Mouse (Mus musculus) left cerebral cortex, postnatal 25 days (tissue): ENCODE results near the gene Tmem179b. TPM values are rescaled to one million over a fixed set of nuclear protein-coding genes. Genes with fewer than 3 reads are reported as not detected.

Experiments
- DNase-seq, 2 experiments: peaks; one replicate each; pipeline ENCODE4 v3.0.0; 2022; ENCODE audit warnings: low spot score in 2 of 2, mixed read lengths in 1 of 2
- intact Hi-C: fragments of 180-260 bp; cut with DNase I; formaldehyde crosslinking; loops from one replicate; pipeline ENCODE4 v1.15.1; 2025
- total RNA-seq, 2 experiments: library from RNA; stranded (reverse); gene quantifications; 2 replicates each; pipeline ENCODE4 v1.2.3; 2021

The Tmem179b gene
- total RNA-seq, 2 experiments from 2014 or later, result 10.6 to 10.9 TPM

- intact Hi-C loops, result no loop called here
- peak in 1 of 2 experiments; percentile 60 for DNase-seq
Measured at GRCm38 (mm10) chr19:8789171-8789570, 14.9 kb upstream of the Tmem179b start.

GRCm38 (mm10) chr19:8788521-8788920 is 14.3 kb upstream of the Tmem179b start:
- no peak for DNase-seq
- intact Hi-C loops, result no loop called here

GRCm38 (mm10) chr19:8786008-8786781 is 11.9 kb upstream of the Tmem179b start, which contains the start of gene Taf6l:
Taf6l (minus strand) TSS chr19:8786417.
- intact Hi-C loops, result no loop called here
- peak; percentile 93 to 98 for DNase-seq

- intact Hi-C loops, result no loop called here
- peak in 1 of 2 experiments; percentile 18 for DNase-seq
Measured at GRCm38 (mm10) chr19:8774951-8775421, 719 bp upstream of the Tmem179b start.

- no peak for DNase-seq
- intact Hi-C loops, result no loop called here
Measured at GRCm38 (mm10) chr19:8773409-8773808, 858 bp downstream of the Tmem179b start.

- no peak for DNase-seq
- intact Hi-C loops, result no loop called here
Measured at GRCm38 (mm10) chr19:8772996-8773395, 1.3 kb downstream of the Tmem179b start.

- peak; percentile 81 to 85 for DNase-seq
- intact Hi-C loops, result no loop called here
Measured at GRCm38 (mm10) chr19:8770567-8771270, 3.5 kb downstream of the Tmem179b start, which contains the start of gene Tmem223. Tmem223 (plus strand) TSS chr19:8770996.

GRCm38 (mm10) chr19:8765562-8765961 is 8.7 kb downstream of the Tmem179b start:
- intact Hi-C loops, result no loop called here

GRCm38 (mm10) chr19:8763276-8763675 is 11.0 kb downstream of the Tmem179b start:
- DNase-seq, result no peak
- intact Hi-C loops, result no loop called here

More at GRCm38 (mm10) chr19:8765562-8765961, 8.7 kb downstream of the Tmem179b start:
- no peak for DNase-seq

GRCm38 (mm10) chr19:8760757-8761156 is 13.5 kb downstream of the Tmem179b start:
- intact Hi-C loops, result no loop called here

GRCm38 (mm10) chr19:8758899-8759298 is 15.4 kb downstream of the Tmem179b start:
- intact Hi-C loops, result loop anchor here (5.0 kb wide), 2 partner anchors 58 to 78 kb away; partner anchors contain the start of genes Bscl2, Gng3 and Ttc9c
- DNase-seq, result no peak

More at GRCm38 (mm10) chr19:8760757-8761156, 13.5 kb downstream of the Tmem179b start:
- DNase-seq, result no peak

- no peak for DNase-seq
- intact Hi-C loops, result loop anchor here (5.0 kb wide), 2 partner anchors 60 to 80 kb away; partner anchors contain the start of genes Bscl2, Gng3 and Ttc9c
Measured at GRCm38 (mm10) chr19:8757471-8757998, 16.7 kb downstream of the Tmem179b start.

GRCm38 (mm10) chr19:8756635-8757387 is 17.5 kb downstream of the Tmem179b start, which contains the start of gene Nxf1:
Nxf1 (plus strand) TSS chr19:8757073.
- intact Hi-C loops, result loop anchor here (5.0 kb wide), 2 partner anchors 60 to 80 kb away; partner anchors contain the start of genes Bscl2, Gng3 and Ttc9c
- DNase-seq, result peak; percentile 94 to 95

GRCm38 (mm10) chr19:8755652-8756051 is 18.6 kb downstream of the Tmem179b start:
- no peak for DNase-seq
- intact Hi-C loops, result loop anchor here (5.0 kb wide), 2 partner anchors 62 to 82 kb away; partner anchors contain the start of genes Bscl2, Gng3 and Ttc9c

- intact Hi-C loops, result no loop called here
- no peak for DNase-seq
Measured at GRCm38 (mm10) chr19:8747368-8747767, 26.9 kb downstream of the Tmem179b start.

GRCm38 (mm10) chr19:8745382-8745781 is 28.9 kb downstream of the Tmem179b start:
- intact Hi-C loops, result no loop called here
- DNase-seq, result no peak

- intact Hi-C loops, result loop anchor here (5.0 kb wide), 1 partner anchor 80 kb away; the partner anchor contains the start of gene Hnrnpul2
- no peak for DNase-seq
Measured at GRCm38 (mm10) chr19:8742176-8742575, 32.1 kb downstream of the Tmem179b start.

GRCm38 (mm10) chr19:8741243-8741869 is 32.9 kb downstream of the Tmem179b start, which contains the start of gene Stx5a:
Stx5a (plus strand) TSS chr19:8741413.
- intact Hi-C loops, result loop anchor here (5.0 kb wide), 1 partner anchor 81 kb away; the partner anchor contains the start of gene Hnrnpul2

More at GRCm38 (mm10) chr19:8741243-8741869, 32.9 kb downstream of the Tmem179b start, which contains the start of gene Stx5a:
- DNase-seq, result peak; percentile 97 to 99
